Comparison of ENCODE assay signal across 9 mouse cellular contexts in the genomic region with DNA sequence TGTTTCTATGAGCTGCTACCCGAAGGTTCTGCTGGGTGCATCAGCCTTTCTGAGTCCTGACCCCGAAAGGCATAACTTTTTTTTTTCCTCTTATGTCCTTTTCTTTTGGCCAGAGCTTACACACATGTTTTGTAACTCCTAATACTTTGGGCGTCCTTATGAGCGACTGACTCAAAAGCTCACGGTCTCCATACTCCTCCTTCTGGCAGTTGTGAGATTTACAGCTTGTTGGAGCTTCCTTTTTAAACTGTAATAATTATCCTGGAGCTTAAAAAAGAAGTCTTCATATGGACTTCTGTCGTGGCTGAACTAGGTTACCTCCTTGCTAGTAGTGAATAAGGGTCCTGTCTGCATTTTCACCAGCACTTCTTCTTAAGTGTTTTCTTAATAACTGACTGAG. TPM values are rescaled to one million over a fixed set of nuclear protein-coding genes. Genes with fewer than 3 reads are reported as not detected.
DNase-seq lines count a peak whose midpoint lies in the region; ATAC-seq and TF ChIP-seq lines count a peak whose summit lies in the region.
"Had no signal": no experiment of that assay in that cellular context is flagged by ENCODE, and none has a peak within 500 bp of the region (broad histone marks: within the 10 kb centered on the region; RNA-seq: fewer than 3 reads in every experiment).

No protein-coding gene starts in this region.

- no peak for TF ChIP-seq EP300 in liver, postnatal 0 days (IDR thresholded peaks at IDR 0.05; ENCODE audit: low read depth)
- no peak for TF ChIP-seq EP300 in stomach, postnatal 0 days (optimal IDR thresholded peaks at IDR 0.05)

- H3K4me1 ChIP-seq in forebrain, embryonic 14.5 days (ENCODE audit: control insufficient read depth, insufficient read depth, low read length), result no peaks in the 10 kb centered on the region
- H3K4me1 ChIP-seq in forebrain, embryonic 11.5 days (replicated peaks; ENCODE audit: control insufficient read depth, insufficient read depth, low read length), result no peaks in the 10 kb centered on the region
- H3K4me1 ChIP-seq in liver, postnatal 0 days (ENCODE audit: insufficient read depth), result no peaks in the 10 kb centered on the region
- H3K4me1 ChIP-seq in stomach, postnatal 0 days (replicated peaks; ENCODE audit: control insufficient read depth, insufficient read depth), result no peaks in the 10 kb centered on the region

- H3K9me3 ChIP-seq in forebrain, embryonic 14.5 days (replicated peaks; ENCODE audit: control insufficient read depth, low read length), result no peaks in the 10 kb centered on the region
- H3K9me3 ChIP-seq in forebrain, embryonic 11.5 days (ENCODE audit: control insufficient read depth, low read length), result no peaks in the 10 kb centered on the region
- no peaks in the 10 kb centered on the region for H3K9me3 ChIP-seq in liver, postnatal 0 days (ENCODE audit: low read length)
- no peaks in the 10 kb centered on the region for H3K9me3 ChIP-seq in stomach, postnatal 0 days (ENCODE audit: control insufficient read depth, low read length)

- no peak for ATAC-seq in forebrain, embryonic 14.5 days
- no peak for ATAC-seq in forebrain, embryonic 11.5 days (replicated peaks; ENCODE audit: low FRiP score)
- ATAC-seq in liver, postnatal 0 days, result no peak
- no peak for ATAC-seq in stomach, postnatal 0 days (ENCODE audit: low FRiP score, low TSS enrichment)

- TF ChIP-seq CTCF in liver, postnatal 0 days (IDR thresholded peaks at IDR 0.05; ENCODE audit: low read depth), result peak; percentile 64
- TF ChIP-seq CTCF in stomach, postnatal 0 days (IDR thresholded peaks at IDR 0.05; ENCODE audit: low read depth), result peak; percentile 79

- no peaks in the 10 kb centered on the region for H3K27me3 ChIP-seq in forebrain, embryonic 14.5 days (replicated peaks; ENCODE audit: control insufficient read depth, insufficient read depth, low read length)
- no peaks in the 10 kb centered on the region; the same call in 1 of the 2 replicates for H3K27me3 ChIP-seq in forebrain, embryonic 11.5 days (ENCODE audit: control insufficient read depth, insufficient read depth, low read length)
- H3K27me3 ChIP-seq in liver, postnatal 0 days (ENCODE audit: insufficient read depth, low read length), result 0 out of 2 replicates have a peak, but pooled peaks cover 4% of the 10 kb centered on the region
- H3K27me3 ChIP-seq in stomach, postnatal 0 days (ENCODE audit: control insufficient read depth, insufficient read depth, low read length), result no peaks in the 10 kb centered on the region

- H3K9ac ChIP-seq in forebrain, embryonic 14.5 days (ENCODE audit: low read length), result no peak overlapping the region
- no peak overlapping the region for H3K9ac ChIP-seq in forebrain, embryonic 11.5 days (ENCODE audit: low read length)
- no peak overlapping the region for H3K9ac ChIP-seq in liver, postnatal 0 days (replicated peaks)
- no peak overlapping the region for H3K9ac ChIP-seq in stomach, postnatal 0 days (ENCODE audit: low read length)

- H3K36me3 ChIP-seq in forebrain, embryonic 14.5 days (ENCODE audit: control insufficient read depth, insufficient read depth, low read length), result no peaks in the 10 kb centered on the region
- no peaks in the 10 kb centered on the region for H3K36me3 ChIP-seq in forebrain, embryonic 11.5 days (ENCODE audit: control insufficient read depth, insufficient read depth, low read length)
- no peaks in the 10 kb centered on the region for H3K36me3 ChIP-seq in liver, postnatal 0 days (replicated peaks; ENCODE audit: insufficient read depth, low read length)
- no peaks in the 10 kb centered on the region for H3K36me3 ChIP-seq in stomach, postnatal 0 days (ENCODE audit: control insufficient read depth, insufficient read depth, low read length)

- no peak overlapping the region for H3K4me3 ChIP-seq in forebrain, embryonic 14.5 days (ENCODE audit: low read depth, low read length)
- H3K4me3 ChIP-seq in forebrain, embryonic 11.5 days (ENCODE audit: low read depth, low read length), result no peak overlapping the region
- no peak overlapping the region for H3K4me3 ChIP-seq in liver, postnatal 0 days (ENCODE audit: low read depth, low read length)
- no peak overlapping the region for H3K4me3 ChIP-seq in stomach, postnatal 0 days (ENCODE audit: low read depth, low read length)
- H3K4me3 ChIP-seq: myocyte had no signal

- H3K4me2 ChIP-seq in forebrain, embryonic 14.5 days (ENCODE audit: low read length), result no peak overlapping the region
- H3K4me2 ChIP-seq in forebrain, embryonic 11.5 days (ENCODE audit: low read depth, low read length, severe bottlenecking), result no peak overlapping the region
- H3K4me2 ChIP-seq in liver, postnatal 0 days (ENCODE audit: low read depth, low read length), result no peak overlapping the region
- no peak overlapping the region for H3K4me2 ChIP-seq in stomach, postnatal 0 days (replicated peaks; ENCODE audit: low read depth)

- WGBS in forebrain, embryonic 14.5 days, result 27% methylated on average over 6 of the region's 6 CpGs
- WGBS in forebrain, embryonic 11.5 days, result 28% methylated on average over 6 of the region's 6 CpGs
- 11% methylated on average over 6 of the region's 6 CpGs for WGBS in liver, postnatal 0 days (ENCODE audit: insufficient replicate concordance)
- 23% methylated on average over 6 of the region's 6 CpGs for WGBS in stomach, postnatal 0 days

- no peak overlapping the region for H3K27ac ChIP-seq in forebrain, embryonic 14.5 days (ENCODE audit: low read depth, low read length)
- no peak overlapping the region for H3K27ac ChIP-seq in forebrain, embryonic 11.5 days (ENCODE audit: low read depth, low read length)
- H3K27ac ChIP-seq in liver, postnatal 0 days (ENCODE audit: low read depth), result no peak overlapping the region
- no peak overlapping the region for H3K27ac ChIP-seq in stomach, postnatal 0 days (replicated peaks)

- DNase-seq in forebrain, embryonic 14.5 days (ENCODE audit: low spot score), result peak; percentile 74
- no peak for DNase-seq in forebrain, embryonic 11.5 days (ENCODE audit: low spot score)
- DNase-seq in liver, postnatal 0 days, result no peak
- DNase-seq in liver, result no peak
- DNase-seq in cerebellum, adult 18-20 months, result peak; percentile 23 to 26
- DNase-seq in kidney, postnatal 14 days, result peak; percentile 42
- DNase-seq in stomach, postnatal 0 days (ENCODE audit: low spot score), result no peak
- DNase-seq in thymus, postnatal 14 days, result no peak

RNA-seq across cellular contexts. Expression of a gene that starts 16.7 kb away (rescaled TPM):
- 13.2 and 15.7 TPM in 2 replicates for polyA plus RNA-seq in forebrain, embryonic 14.5 days (2014; fragmentation: Nextera tagmentation; extraction: Ambion mirVana)
- 23.1 and 24.2 TPM in 2 replicates for polyA plus RNA-seq in forebrain, embryonic 11.5 days (2014; fragmentation: Nextera tagmentation; extraction: Ambion mirVana)
- 17.1 and 17.6 TPM in 2 replicates for polyA plus RNA-seq in liver, postnatal 0 days (2015; fragmentation: Nextera tagmentation; extraction: Ambion mirVana)
- polyA plus RNA-seq in stomach, postnatal 0 days (2015; fragmentation: Nextera tagmentation; extraction: Ambion mirVana), result 31.1 and 32.4 TPM in 2 replicates

RNA-seq across cellular contexts. Expression of a gene that starts 28.6 kb away (rescaled TPM):
- 24.5 and 36.6 TPM in 2 replicates for polyA plus RNA-seq in forebrain, embryonic 14.5 days (2014; fragmentation: Nextera tagmentation; extraction: Ambion mirVana)
- 19.6 and 20.5 TPM in 2 replicates for polyA plus RNA-seq in forebrain, embryonic 11.5 days (2014; fragmentation: Nextera tagmentation; extraction: Ambion mirVana)
- polyA plus RNA-seq in liver, postnatal 0 days (2015; fragmentation: Nextera tagmentation; extraction: Ambion mirVana), result 3.0 and 3.3 TPM in 2 replicates
- polyA plus RNA-seq in stomach, postnatal 0 days (2015; fragmentation: Nextera tagmentation; extraction: Ambion mirVana), result 6.7 and 7.0 TPM in 2 replicates

Comparison
In these comparisons a context has a peak if more than half of its experiments do, and no peak if none do; other contexts are left out.
1. DNase-seq: peak in forebrain, embryonic 14.5 days (single experiment), cerebellum, adult 18-20 months (2 of 2) and kidney, postnatal 14 days (single experiment); none in forebrain, embryonic 11.5 days (single experiment), liver, postnatal 0 days (single experiment), liver (single experiment), stomach, postnatal 0 days (single experiment) and thymus, postnatal 14 days (single experiment).